Mouse (Mus musculus) fat pad, adult 2 months (tissue): ENCODE measurements around the gene Akap11.
"Not testable (repeated sequence)": the region's sequence is repeated elsewhere in the genome, so short reads cannot be mapped to it uniquely, and the experiment has no call there.

Source experiments
- DNase-seq: peaks from one replicate; pipeline ENCODE4 v3.0.0-alpha.2; 2011; ENCODE audit warnings: low read depth, low spot score; ENCODE audit errors: extremely low read depth

Akap11 gene

GRCm38 (mm10) chr14:78536281-78537165, at the start of gene Akap11:
Akap11 (minus strand) TSS chr14:78536808.
- no peak for DNase-seq

GRCm38 (mm10) chr14:78584222-78584621, 47.6 kb upstream of the Akap11 start:
- no peak for DNase-seq

- no peak for DNase-seq
Measured at GRCm38 (mm10) chr14:78583168-78583567, 46.6 kb upstream of the Akap11 start.

- DNase-seq = no peak
Measured at GRCm38 (mm10) chr14:78575899-78576298, 39.3 kb upstream of the Akap11 start.

- no peak for DNase-seq
Measured at GRCm38 (mm10) chr14:78568410-78568809, 31.8 kb upstream of the Akap11 start.

- no peak for DNase-seq
Measured at GRCm38 (mm10) chr14:78566431-78566830, 29.8 kb upstream of the Akap11 start.

GRCm38 (mm10) chr14:78564292-78564691, 27.7 kb upstream of the Akap11 start:
- no peak for DNase-seq

GRCm38 (mm10) chr14:78563211-78563610, 26.6 kb upstream of the Akap11 start:
- no peak for DNase-seq

GRCm38 (mm10) chr14:78562121-78562520, 25.5 kb upstream of the Akap11 start:
- DNase-seq = no peak

- DNase-seq = no peak
Measured at GRCm38 (mm10) chr14:78559042-78559441, 22.4 kb upstream of the Akap11 start.

- DNase-seq = not testable (repeated sequence)
Measured at GRCm38 (mm10) chr14:78554830-78555229, 18.2 kb upstream of the Akap11 start.

GRCm38 (mm10) chr14:78553661-78554060, 17.1 kb upstream of the Akap11 start:
- DNase-seq = no peak

GRCm38 (mm10) chr14:78548807-78549206, 12.2 kb upstream of the Akap11 start:
- no peak for DNase-seq

GRCm38 (mm10) chr14:78541319-78541718, 4.7 kb upstream of the Akap11 start:
- no peak for DNase-seq

- no peak for DNase-seq
Measured at GRCm38 (mm10) chr14:78539821-78540220, 3.2 kb upstream of the Akap11 start.

GRCm38 (mm10) chr14:78538572-78539320, 2.1 kb upstream of the Akap11 start:
- DNase-seq = no peak

GRCm38 (mm10) chr14:78537551-78537950, 943 bp upstream of the Akap11 start:
- no peak for DNase-seq

GRCm38 (mm10) chr14:78535366-78535765, 1.2 kb downstream of the Akap11 start:
- DNase-seq = no peak

GRCm38 (mm10) chr14:78534651-78535050, 2.0 kb downstream of the Akap11 start:
- no peak for DNase-seq

GRCm38 (mm10) chr14:78533701-78534100, 2.9 kb downstream of the Akap11 start:
- no peak for DNase-seq

GRCm38 (mm10) chr14:78532345-78532744, 4.3 kb downstream of the Akap11 start:
- no peak for DNase-seq

- DNase-seq = no peak
Measured at GRCm38 (mm10) chr14:78530256-78530655, 6.4 kb downstream of the Akap11 start.
